Mouse (Mus musculus) forebrain, embryonic 13.5 days (tissue): ENCODE results near the gene Nkiras2. TPM values are rescaled to one million over a fixed set of nuclear protein-coding genes. Genes with fewer than 3 reads are reported as not detected.
"Not testable (repeated sequence)": the region's sequence is repeated elsewhere in the genome, so short reads cannot be mapped to it uniquely, and the experiment has no call there.

Source experiments
- ATAC-seq: fragments of 200-750 bp; cut with Nextera tagmentation; 2 replicates; pipeline ENCODE4 v1.8.0; 2017
- H3K27ac ChIP-seq: fragments of 300-500 bp; sonication (generic); 2 replicates; pipeline ENCODE4 v1.5.1; 2015; ENCODE audit warnings: inconsistent platforms, mild to moderate bottlenecking, moderate library complexity
- H3K27me3 ChIP-seq: fragments of 300-500 bp; sonication (generic); 2 replicates; pipeline ENCODE4 v1.6.1; 2015; ENCODE audit warnings: mild to moderate bottlenecking, inconsistent platforms
- H3K36me3 ChIP-seq: fragments of 300-500 bp; sonication (generic); 2 replicates; pipeline ENCODE4 v1.6.1; 2015; ENCODE audit warnings: mild to moderate bottlenecking, inconsistent platforms; ENCODE audit not compliant: poor library complexity, severe bottlenecking
- H3K4me1 ChIP-seq: fragments of 300-500 bp; sonication (generic); 2 replicates; pipeline ENCODE4 v1.6.1; 2015; ENCODE audit warnings: inconsistent platforms
- H3K4me2 ChIP-seq: fragments of 300-500 bp; sonication (generic); 2 replicates; pipeline ENCODE4 v1.6.1; 2015; ENCODE audit warnings: inconsistent platforms, mild to moderate bottlenecking, moderate library complexity
- H3K4me3 ChIP-seq: fragments of 300-500 bp; sonication (generic); 2 replicates; pipeline ENCODE4 v1.5.1; 2015; ENCODE audit warnings: mild to moderate bottlenecking, inconsistent platforms
- H3K9ac ChIP-seq: fragments of 300-500 bp; sonication (generic); 2 replicates; pipeline ENCODE4 v1.6.1; 2015; ENCODE audit warnings: mild to moderate bottlenecking, inconsistent platforms
- H3K9me3 ChIP-seq: fragments of 300-500 bp; sonication (generic); replicated peaks from 2 replicates; pipeline ENCODE4 v1.6.1; 2016; ENCODE audit warnings: inconsistent platforms
- WGBS: fragments of 180-500 bp; shearing (Covaris S2); methylation state at CpG from one replicate; pipeline ENCODE4 v1.1.7; 2015; 5-methylcytosine and 5-hydroxymethylcytosine counted together
- polyA plus RNA-seq: library from polyadenylated mRNA; unstranded; fragments of >200 nt; fragmentation: Nextera tagmentation; extraction: Ambion mirVana; gene quantifications from 2 replicates; pipeline ENCODE4 v1.2.1, GENCODE M21; 2015

Nkiras2 gene
- polyA plus RNA-seq, 1 experiment from 2014 or later: 94.7 TPM

- Histone ChIP-seq H3K36me3 (peaks cover 75% of the 10 kb centered on the region), H3K4me1 (peaks cover 14% of the 10 kb centered on the region)
- no peak for ATAC-seq
These were observed 38.8 kb upstream of the Nkiras2 start for GRCm38 (mm10) chr11:100580275-100580674.

DNA sequence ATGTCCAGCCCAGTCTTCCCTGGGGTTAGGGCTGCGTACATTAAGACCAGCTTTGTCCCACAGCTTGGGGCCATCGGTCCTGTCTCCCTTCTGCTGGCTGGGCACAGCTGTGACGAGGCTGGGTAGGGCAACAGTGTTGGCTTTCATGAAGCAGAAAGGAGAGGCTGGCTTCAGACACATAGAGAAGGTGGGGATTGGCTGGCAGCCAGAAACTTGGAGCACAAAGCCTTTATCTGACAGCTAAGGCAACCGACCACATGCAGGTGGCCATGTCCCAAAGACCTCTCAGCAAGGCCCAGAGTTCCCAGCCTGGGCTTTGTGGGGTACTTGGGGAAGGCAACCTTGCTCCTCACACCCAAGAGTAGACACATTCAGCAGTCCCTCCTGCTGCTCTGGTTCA, 37.3 kb upstream of the Nkiras2 start:
- ATAC-seq: peak; percentile 36; the same call in 1 of the 2 replicates
- H3K27ac ChIP-seq: peak overlapping the region; percentile 63
- no peak overlapping the region for H3K4me2 ChIP-seq
- H3K9me3 ChIP-seq: no peaks in the 10 kb centered on the region
- H3K36me3 ChIP-seq: peaks cover 89% of the 10 kb centered on the region
- no peak overlapping the region; the same call in 1 of the 2 replicates for H3K9ac ChIP-seq
- WGBS: 52% methylated on average over 4 of the region's 4 CpGs
- H3K4me3 ChIP-seq: no peak overlapping the region
- peaks cover 7% of the 10 kb centered on the region for H3K4me1 ChIP-seq
- no peaks in the 10 kb centered on the region for H3K27me3 ChIP-seq

More at GRCm38 (mm10) chr11:100580275-100580674, 38.8 kb upstream of the Nkiras2 start:
- H3K9ac ChIP-seq: no peak overlapping the region
- H3K4me2 ChIP-seq: no peak overlapping the region
- H3K27ac ChIP-seq: no peak overlapping the region
- no peaks in the 10 kb centered on the region for H3K9me3 ChIP-seq
- no peak overlapping the region for H3K4me3 ChIP-seq
- 96% methylated on average over 13 of the region's 13 CpGs for WGBS
- no peaks in the 10 kb centered on the region for H3K27me3 ChIP-seq

- H3K4me2 ChIP-seq, H3K4me3 ChIP-seq, H3K9me3 ChIP-seq, H3K27me3 ChIP-seq, H3K27ac ChIP-seq, ATAC-seq, H3K9ac ChIP-seq, H3K4me1 ChIP-seq: not testable (repeated sequence)
- WGBS: 92% methylated on average over 1 of the region's 1 CpGs
- H3K36me3 ChIP-seq: peaks cover 93% of the 10 kb centered on the region
These were observed 36.6 kb upstream of the Nkiras2 start for GRCm38 (mm10) chr11:100582413-100582812.

DNA sequence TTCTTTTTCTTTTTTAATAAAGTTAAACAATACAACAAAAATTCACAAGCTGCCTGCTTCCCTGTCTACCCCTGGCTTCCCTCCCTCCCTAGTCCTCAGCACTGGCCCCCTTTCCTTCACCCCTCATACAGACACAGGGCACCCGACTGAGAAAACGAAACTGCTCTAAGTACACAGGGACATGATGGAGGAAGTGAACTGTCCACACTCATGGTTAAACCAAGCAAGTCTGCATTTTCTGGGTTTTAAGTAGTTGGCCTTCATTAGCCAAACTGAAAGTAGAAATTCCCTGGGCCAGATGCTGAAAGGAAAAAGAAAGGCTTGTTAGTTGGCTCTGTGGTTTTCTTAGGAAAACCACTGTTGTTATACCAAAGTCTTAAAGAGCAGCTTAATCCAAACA, 36.2 kb upstream of the Nkiras2 start:
- H3K4me3 ChIP-seq: no peak overlapping the region
- H3K27me3 ChIP-seq: no peaks in the 10 kb centered on the region
- H3K27ac ChIP-seq: no peak overlapping the region
- H3K4me1 ChIP-seq: peaks cover 7% of the 10 kb centered on the region
- no peak overlapping the region for H3K4me2 ChIP-seq
- H3K9me3 ChIP-seq: no peaks in the 10 kb centered on the region
- 95% methylated on average over 2 of the region's 2 CpGs for WGBS
- peaks cover 98% of the 10 kb centered on the region for H3K36me3 ChIP-seq
- ATAC-seq: no peak
- no peak overlapping the region for H3K9ac ChIP-seq

- no peak for ATAC-seq
- Histone ChIP-seq H3K4me1 (peaks cover 7% of the 10 kb centered on the region), H3K9ac (no peak overlapping the region), H3K27me3 (no peaks in the 10 kb centered on the region), H3K9me3 (no peaks in the 10 kb centered on the region), H3K4me2 (no peak overlapping the region), H3K36me3 (peaks cover 100% of the 10 kb centered on the region), H3K27ac (no peak overlapping the region), H3K4me3 (no peak overlapping the region)
- WGBS: 88% methylated on average over 7 of the region's 7 CpGs
These were observed 34.5 kb upstream of the Nkiras2 start for GRCm38 (mm10) chr11:100584561-100584961.

DNA sequence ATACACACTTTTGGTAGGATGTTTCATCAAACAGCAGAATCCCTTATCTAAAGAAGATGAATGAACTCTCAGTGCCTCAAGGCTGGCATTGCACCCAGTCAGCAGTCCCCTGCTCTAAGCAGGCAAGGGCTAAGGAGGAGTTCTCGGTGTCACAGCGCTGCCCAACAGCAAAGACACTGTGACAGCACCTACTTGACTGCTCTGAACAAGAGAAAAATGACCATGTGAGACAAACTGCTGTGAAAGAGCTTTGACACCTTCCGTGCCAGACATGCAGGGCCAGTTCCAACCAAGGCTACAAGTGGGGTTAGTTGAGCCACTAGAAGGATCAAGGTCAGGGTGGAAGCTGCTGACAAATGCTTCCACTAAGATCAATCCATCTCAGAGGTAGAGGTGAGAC, 33.9 kb upstream of the Nkiras2 start:
- no peak overlapping the region for H3K4me3 ChIP-seq
- H3K27ac ChIP-seq: no peak overlapping the region
- peaks cover 100% of the 10 kb centered on the region for H3K36me3 ChIP-seq
- no peak overlapping the region for H3K4me2 ChIP-seq
- no peak for ATAC-seq
- WGBS: over 99% methylated on average over 3 of the region's 3 CpGs
- no peaks in the 10 kb centered on the region for H3K9me3 ChIP-seq
- no peaks in the 10 kb centered on the region for H3K27me3 ChIP-seq
- no peak overlapping the region for H3K9ac ChIP-seq
- H3K4me1 ChIP-seq: peaks cover 7% of the 10 kb centered on the region

GRCm38 (mm10) chr11:100588462-100588861, 30.6 kb upstream of the Nkiras2 start:
- no peak for ATAC-seq
- H3K4me2 ChIP-seq: no peak overlapping the region
- WGBS: 94% methylated on average over 2 of the region's 2 CpGs

DNA sequence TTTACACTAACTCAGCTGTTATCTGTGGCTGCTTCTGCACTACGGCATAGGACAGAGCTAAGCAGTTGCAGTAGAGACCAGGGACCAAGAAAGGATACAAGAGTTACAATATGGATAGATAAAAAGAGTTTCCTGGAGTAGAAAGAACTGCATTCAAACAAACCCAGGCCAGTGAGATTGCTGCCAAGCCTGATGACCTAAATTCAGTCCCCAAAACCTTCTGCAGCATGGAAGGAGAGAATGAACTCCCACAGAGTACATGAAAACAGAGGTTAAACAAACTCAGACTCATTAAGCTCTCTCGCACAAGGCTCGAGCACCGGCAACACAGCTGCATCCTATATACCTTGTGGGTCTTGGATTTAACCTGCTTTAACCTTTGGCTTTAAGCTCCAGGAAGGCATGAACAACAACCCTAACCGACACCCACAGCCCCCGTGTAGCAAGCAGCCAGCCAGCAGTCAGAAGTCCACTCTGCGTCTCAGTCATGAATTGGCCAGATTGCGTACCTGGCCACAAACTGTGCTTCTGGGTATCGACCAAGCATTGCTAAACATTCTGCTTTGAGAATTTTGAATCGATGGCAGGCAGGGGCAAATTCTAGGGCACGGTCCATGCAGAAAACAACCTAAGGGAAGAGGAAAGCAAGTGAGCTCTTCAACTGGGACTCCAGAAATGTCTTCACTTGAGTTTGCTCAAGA, 26.5 kb upstream of the Nkiras2 start:
- no peak overlapping the region for H3K4me3 ChIP-seq
- no peaks in the 10 kb centered on the region for H3K4me1 ChIP-seq
- 88% methylated on average over 11 of the region's 11 CpGs for WGBS
- H3K9me3 ChIP-seq: no peaks in the 10 kb centered on the region
- peaks cover 98% of the 10 kb centered on the region for H3K36me3 ChIP-seq
- H3K4me2 ChIP-seq: no peak overlapping the region
- H3K27ac ChIP-seq: no peak overlapping the region
- H3K27me3 ChIP-seq: no peaks in the 10 kb centered on the region
- H3K9ac ChIP-seq: no peak overlapping the region
- no peak for ATAC-seq

More at GRCm38 (mm10) chr11:100588462-100588861, 30.6 kb upstream of the Nkiras2 start:
- Histone ChIP-seq H3K4me3 (no peak overlapping the region), H3K9ac (no peak overlapping the region), H3K4me1 (no peaks in the 10 kb centered on the region), H3K27ac (no peak overlapping the region), H3K36me3 (peaks cover 100% of the 10 kb centered on the region), H3K9me3 (no peaks in the 10 kb centered on the region), H3K27me3 (no peaks in the 10 kb centered on the region)

GRCm38 (mm10) chr11:100594608-100595007, 24.4 kb upstream of the Nkiras2 start:
- ATAC-seq: no peak
- no peak overlapping the region for H3K4me3 ChIP-seq
- no peaks in the 10 kb centered on the region for H3K27me3 ChIP-seq
- no peak overlapping the region for H3K9ac ChIP-seq
- no peak overlapping the region for H3K27ac ChIP-seq
- H3K36me3 ChIP-seq: peaks cover 98% of the 10 kb centered on the region
- WGBS: 91% methylated on average over 7 of the region's 7 CpGs
- no peaks in the 10 kb centered on the region for H3K4me1 ChIP-seq
- no peak overlapping the region for H3K4me2 ChIP-seq
- no peaks in the 10 kb centered on the region for H3K9me3 ChIP-seq

- Histone ChIP-seq H3K27me3 (no peaks in the 10 kb centered on the region), H3K4me2 (no peak overlapping the region), H3K4me3 (no peak overlapping the region), H3K9ac (no peak overlapping the region), H3K27ac (no peak overlapping the region), H3K36me3 (peaks cover 98% of the 10 kb centered on the region), H3K4me1 (no peaks in the 10 kb centered on the region), H3K9me3 (no peaks in the 10 kb centered on the region)
- no peak for ATAC-seq
- 86% methylated on average over 4 of the region's 4 CpGs for WGBS
These were observed 23.5 kb upstream of the Nkiras2 start for GRCm38 (mm10) chr11:100595533-100595932.

- Histone ChIP-seq H3K36me3 (peaks cover 88% of the 10 kb centered on the region), H3K4me3 (no peak overlapping the region), H3K27me3 (no peaks in the 10 kb centered on the region), H3K4me1 (no peaks in the 10 kb centered on the region), H3K9ac (no peak overlapping the region), H3K27ac (no peak overlapping the region), H3K4me2 (no peak overlapping the region), H3K9me3 (no peaks in the 10 kb centered on the region)
- no peak for ATAC-seq
- WGBS: 92% methylated on average over 4 of the region's 4 CpGs
These were observed 21.0 kb upstream of the Nkiras2 start for GRCm38 (mm10) chr11:100598074-100598473.

GRCm38 (mm10) chr11:100601372-100601771, 17.7 kb upstream of the Nkiras2 start:
- H3K4me3 ChIP-seq: no peak overlapping the region
- no peak overlapping the region for H3K4me2 ChIP-seq
- no peaks in the 10 kb centered on the region for H3K27me3 ChIP-seq
- H3K9me3 ChIP-seq: no peaks in the 10 kb centered on the region
- 94% methylated on average over 3 of the region's 3 CpGs for WGBS
- peaks cover 21% of the 10 kb centered on the region; the same call in 1 of the 2 replicates for H3K4me1 ChIP-seq
- no peak for ATAC-seq
- H3K27ac ChIP-seq: no peak overlapping the region
- peaks cover 57% of the 10 kb centered on the region for H3K36me3 ChIP-seq
- H3K9ac ChIP-seq: no peak overlapping the region

DNA sequence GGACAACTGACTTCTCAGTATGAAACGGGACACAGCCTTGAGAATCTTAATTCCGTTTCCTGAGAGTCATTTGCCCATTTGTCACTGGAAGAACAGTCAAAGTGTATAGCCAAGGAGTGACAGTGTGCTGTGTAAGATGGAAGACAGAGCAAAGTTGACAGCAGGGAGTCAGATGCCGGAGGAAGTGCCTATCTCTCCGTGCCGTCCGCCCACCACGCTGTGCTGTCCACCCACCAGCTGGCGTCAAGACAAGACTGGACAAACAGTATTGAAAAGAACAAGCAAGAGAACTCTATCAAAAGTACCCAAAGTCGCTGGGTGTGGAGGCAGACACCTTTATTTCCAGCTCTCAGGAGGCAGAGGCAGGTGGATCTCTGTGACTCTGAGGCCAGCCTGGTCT, 15.9 kb upstream of the Nkiras2 start:
- no peak for ATAC-seq
- Histone ChIP-seq H3K9ac (no peak overlapping the region), H3K27me3 (no peaks in the 10 kb centered on the region), H3K27ac (no peak overlapping the region), H3K4me1 (peaks cover 23% of the 10 kb centered on the region; the same call in 1 of the 2 replicates), H3K4me2 (no peak overlapping the region), H3K4me3 (no peak overlapping the region), H3K9me3 (no peaks in the 10 kb centered on the region), H3K36me3 (peaks cover 41% of the 10 kb centered on the region)
- 95% methylated on average over 9 of the region's 9 CpGs for WGBS
